Mouse (Mus musculus) liver, embryonic 11.5 days (tissue): ENCODE data around the gene Carf. TPM values are rescaled to one million over a fixed set of nuclear protein-coding genes. Genes with fewer than 3 reads are reported as not detected.

Experiments used
- ATAC-seq: fragments of 200-750 bp; cut with Nextera tagmentation; replicated peaks from 2 replicates; pipeline ENCODE4 v1.8.0; 2017; ENCODE audit warnings: moderate number of reproducible peaks, mild to moderate bottlenecking, moderate TSS enrichment, moderate library complexity; ENCODE audit not compliant: low FRiP score
- DNase-seq: peaks from one replicate; pipeline ENCODE4 v3.0.0-alpha.2; 2017; ENCODE audit warnings: low spot score
- H3K27ac ChIP-seq: fragments of 300-500 bp; sonication (generic); 2 replicates; pipeline ENCODE4 v1.5.1; 2014; ENCODE audit warnings: mild to moderate bottlenecking, low read depth, low read length, control low read depth
- H3K27me3 ChIP-seq: fragments of 300-500 bp; sonication (generic); replicated peaks from 2 replicates; pipeline ENCODE4 v1.6.1; 2014; ENCODE audit warnings: low read length, mixed read lengths; ENCODE audit not compliant: control insufficient read depth, insufficient read depth
- H3K36me3 ChIP-seq: fragments of 300-500 bp; sonication (generic); 2 replicates; pipeline ENCODE4 v1.6.1; 2014; ENCODE audit warnings: mild to moderate bottlenecking, low read length, moderate library complexity, mixed read lengths; ENCODE audit not compliant: control insufficient read depth, insufficient read depth
- H3K4me1 ChIP-seq: fragments of 300-500 bp; sonication (generic); replicated peaks from 2 replicates; pipeline ENCODE4 v1.6.1; 2014; ENCODE audit warnings: low read length, mixed read lengths; ENCODE audit not compliant: control insufficient read depth, insufficient read depth
- H3K4me2 ChIP-seq: fragments of 300-500 bp; sonication (generic); 2 replicates; pipeline ENCODE4 v1.6.1; 2014; ENCODE audit warnings: mild to moderate bottlenecking, control low read depth, moderate library complexity
- H3K4me3 ChIP-seq: fragments of 300-500 bp; sonication (generic); 2 replicates; pipeline ENCODE4 v1.5.1; 2014; ENCODE audit warnings: low read depth, low read length, control low read depth
- H3K9ac ChIP-seq: fragments of 300-500 bp; sonication (generic); 2 replicates; pipeline ENCODE4 v1.6.1; 2014; ENCODE audit warnings: low read depth, low read length, control low read depth
- H3K9me3 ChIP-seq: fragments of 300-500 bp; sonication (generic); 2 replicates; pipeline ENCODE4 v1.6.1; 2016; ENCODE audit warnings: low read length, inconsistent platforms, mixed read lengths; ENCODE audit not compliant: control insufficient read depth
- WGBS: fragments of 180-500 bp; shearing (Covaris S2); extraction: QIAGEN DNeasy Blood & Tissue Kit; methylation state at CpG from one replicate; pipeline ENCODE4 v1.1.7; 2014; 5-methylcytosine and 5-hydroxymethylcytosine counted together
- polyA plus RNA-seq: library from polyadenylated mRNA; unstranded; fragments of >200 nt; fragmentation: Nextera tagmentation; extraction: Ambion mirVana; gene quantifications from 2 replicates; pipeline ENCODE4 v1.2.1, GENCODE M21; 2014

The Carf gene
- polyA plus RNA-seq, 1 experiment from 2014 or later = 5.9 TPM

DNA sequence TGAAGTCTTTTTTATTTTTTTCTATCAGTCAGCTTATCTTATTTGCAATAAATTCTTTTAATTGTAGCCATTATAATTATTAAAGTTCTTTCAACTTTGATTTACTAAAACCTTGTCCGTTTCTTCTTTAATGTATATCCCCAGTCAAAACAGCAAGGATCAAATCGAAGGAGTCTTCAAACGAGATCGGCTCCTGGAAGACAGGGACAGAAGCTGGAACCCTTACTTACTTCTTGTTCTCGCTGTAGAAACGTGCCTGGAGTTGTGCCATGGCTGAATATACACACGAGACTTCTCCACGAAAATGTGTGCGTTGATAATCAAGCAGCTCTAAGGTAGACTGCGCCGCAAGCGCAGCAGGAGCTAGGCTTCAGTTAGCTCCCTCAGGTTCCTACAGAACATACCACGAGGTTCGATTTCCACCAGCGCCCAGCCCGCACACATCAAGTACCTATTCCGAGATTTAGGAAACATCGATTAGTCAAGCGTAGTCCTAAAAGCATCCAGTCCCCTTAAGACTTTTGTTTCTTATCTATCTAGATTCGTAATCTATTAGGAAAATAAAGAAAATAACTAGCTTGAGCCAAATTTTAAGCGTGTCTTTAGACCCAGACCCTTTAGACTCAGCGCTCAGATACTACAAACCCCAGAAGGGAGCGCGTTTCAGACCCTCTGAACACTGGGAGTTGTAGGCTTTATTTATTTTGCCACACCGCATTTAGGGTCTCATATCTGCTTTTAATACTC is 597 bp upstream of the Carf start:
- peak overlapping the region; percentile 76 for H3K4me3 ChIP-seq
- H3K27me3 ChIP-seq = no peaks in the 10 kb centered on the region
- DNase-seq = peak; percentile 62
- H3K4me1 ChIP-seq = peaks cover 3% of the 10 kb centered on the region; the same call in 1 of the 2 replicates
- H3K4me2 ChIP-seq = peak overlapping the region; percentile 79
- H3K36me3 ChIP-seq = peaks cover 10% of the 10 kb centered on the region
- H3K9me3 ChIP-seq = no peaks in the 10 kb centered on the region
- peak overlapping the region; percentile 85 for H3K9ac ChIP-seq
- peak overlapping the region; percentile 96 for H3K27ac ChIP-seq
- ATAC-seq = peak; percentile 84
- under 1% methylated on average over 25 of the region's 25 CpGs for WGBS

DNA sequence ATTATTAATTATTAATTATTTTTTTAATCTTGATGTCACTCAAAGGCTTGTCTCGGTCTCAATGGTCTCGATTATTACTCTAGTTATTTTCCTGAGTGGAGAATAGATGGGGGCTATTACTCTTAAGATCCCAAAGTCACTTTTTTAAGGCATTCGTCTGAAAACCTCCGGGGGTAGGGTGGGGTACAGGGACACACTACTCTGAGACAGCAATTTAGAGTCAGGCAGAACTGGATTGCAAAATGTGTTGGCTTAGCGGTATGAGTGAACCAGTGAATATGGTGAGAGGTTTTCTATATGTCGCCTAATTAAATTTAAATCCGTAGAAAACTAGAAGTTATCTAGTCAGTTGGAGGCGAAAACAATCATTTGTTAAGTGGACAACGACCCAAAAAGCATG is 792 bp downstream of the Carf start:
- ATAC-seq (no peak), DNase-seq (no peak)
- H3K27me3 ChIP-seq = no peaks in the 10 kb centered on the region
- H3K9ac ChIP-seq = peak overlapping the region; percentile 85
- no peaks in the 10 kb centered on the region for H3K9me3 ChIP-seq
- peaks cover 3% of the 10 kb centered on the region; the same call in 1 of the 2 replicates for H3K4me1 ChIP-seq
- 11% methylated on average over 9 of the region's 9 CpGs for WGBS
- H3K36me3 ChIP-seq = peaks cover 6% of the 10 kb centered on the region; the same call in 1 of the 2 replicates
- H3K4me2 ChIP-seq = peak overlapping the region; percentile 79
- H3K4me3 ChIP-seq = peak overlapping the region; percentile 76
- no peak overlapping the region; the same call in 1 of the 2 replicates for H3K27ac ChIP-seq

DNA sequence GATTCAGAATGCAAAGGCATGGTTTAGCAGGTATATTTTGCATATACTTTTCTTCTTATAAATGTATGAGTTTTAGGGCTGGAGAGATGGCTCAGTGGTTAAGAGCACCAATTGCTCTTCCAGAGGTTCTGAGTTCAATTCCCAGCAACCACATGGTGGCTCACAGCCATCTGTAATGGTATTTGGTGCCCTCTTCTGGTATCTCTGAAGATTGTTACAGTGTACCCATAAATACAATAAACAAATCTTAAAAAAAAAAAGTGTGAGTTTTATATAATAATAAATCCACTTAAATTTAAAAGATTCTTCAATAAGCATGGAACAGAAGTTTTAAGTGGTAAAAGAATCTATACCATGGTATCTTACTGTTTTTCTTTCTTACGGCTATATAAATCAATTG is 6.5 kb downstream of the Carf start:
- H3K4me1 ChIP-seq = no peaks in the 10 kb centered on the region
- ATAC-seq (no peak), DNase-seq (no peak)
- H3K27me3 ChIP-seq = no peaks in the 10 kb centered on the region
- H3K9ac ChIP-seq = no peak overlapping the region
- peaks cover 3% of the 10 kb centered on the region; the same call in 1 of the 2 replicates for H3K36me3 ChIP-seq
- H3K4me3 ChIP-seq = no peak overlapping the region
- H3K4me2 ChIP-seq = no peak overlapping the region
- no peak overlapping the region for H3K27ac ChIP-seq
- no peaks in the 10 kb centered on the region for H3K9me3 ChIP-seq
- 92% methylated on average over 1 of the region's 1 CpGs for WGBS

DNA sequence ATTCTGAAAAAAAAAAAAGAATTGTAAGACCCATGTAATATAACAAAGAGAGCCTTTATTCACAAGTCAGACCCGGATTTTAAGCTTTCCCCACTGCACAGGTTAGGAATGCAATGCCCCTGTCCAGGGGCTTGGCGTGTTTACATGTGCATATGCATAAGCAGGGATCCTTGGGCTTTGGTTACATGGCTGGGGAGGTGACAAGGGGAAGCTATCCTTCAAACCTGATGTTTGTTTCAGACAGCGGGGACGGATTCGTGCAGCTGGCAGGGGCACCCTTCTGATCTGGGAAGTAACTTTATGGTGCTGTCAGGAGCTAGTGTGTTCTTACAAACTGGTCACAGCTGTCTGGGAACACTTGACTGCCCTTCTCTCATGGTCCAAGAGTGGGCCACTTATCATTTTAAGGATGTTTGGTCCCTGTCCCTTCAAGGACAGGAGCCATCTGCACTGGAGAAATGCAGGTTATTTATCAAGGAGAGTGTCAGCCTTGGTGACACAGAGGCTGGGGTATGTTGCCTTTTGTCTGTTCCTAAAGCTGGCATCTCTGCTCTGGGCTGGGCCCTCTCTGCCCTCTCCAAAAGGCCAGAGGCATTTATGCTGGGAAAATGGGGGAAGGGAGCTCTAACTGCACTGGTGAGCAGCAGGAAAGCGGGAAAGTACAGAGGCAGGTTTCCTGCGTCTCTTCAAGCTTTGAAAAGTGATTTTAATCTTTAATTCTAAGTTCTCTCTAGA is 19.8 kb downstream of the Carf start:
- Histone ChIP-seq H3K9me3 (no peaks in the 10 kb centered on the region), H3K4me2 (no peak overlapping the region), H3K4me1 (no peaks in the 10 kb centered on the region), H3K9ac (no peak overlapping the region), H3K27me3 (no peaks in the 10 kb centered on the region), H3K27ac (no peak overlapping the region), H3K4me3 (no peak overlapping the region), H3K36me3 (no peaks in the 10 kb centered on the region)
- WGBS = 81% methylated on average over 7 of the region's 7 CpGs
- DNase-seq (no peak), ATAC-seq (no peak)

DNA sequence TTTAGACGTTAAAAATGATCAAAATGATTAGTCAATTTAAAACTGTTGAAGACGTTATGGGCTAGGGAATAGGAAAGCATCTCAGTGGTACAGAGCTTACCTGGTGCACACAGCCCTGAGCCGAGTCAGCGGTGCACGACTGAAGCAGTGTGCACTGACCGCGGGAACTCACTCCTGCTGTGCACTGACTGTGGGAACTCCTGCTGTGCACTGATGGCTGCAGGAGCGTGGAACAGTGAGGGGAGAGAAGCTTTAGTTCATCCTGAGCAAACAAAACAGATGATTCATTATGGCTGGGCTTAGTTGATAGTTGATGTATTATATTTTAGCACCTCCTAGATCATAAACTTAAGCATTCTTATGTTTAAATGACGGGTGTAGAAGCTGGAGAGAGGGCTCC is 39.3 kb downstream of the Carf start:
- no peak overlapping the region for H3K9ac ChIP-seq
- no peak overlapping the region for H3K27ac ChIP-seq
- H3K4me2 ChIP-seq = no peak overlapping the region
- no peak for DNase-seq
- no peaks in the 10 kb centered on the region for H3K4me1 ChIP-seq
- no peaks in the 10 kb centered on the region for H3K27me3 ChIP-seq
- no peak overlapping the region for H3K4me3 ChIP-seq
- ATAC-seq = no peak
- no peaks in the 10 kb centered on the region for H3K9me3 ChIP-seq
- no peaks in the 10 kb centered on the region; the same call in 1 of the 2 replicates for H3K36me3 ChIP-seq
- 68% methylated on average over 9 of the region's 9 CpGs for WGBS

DNA sequence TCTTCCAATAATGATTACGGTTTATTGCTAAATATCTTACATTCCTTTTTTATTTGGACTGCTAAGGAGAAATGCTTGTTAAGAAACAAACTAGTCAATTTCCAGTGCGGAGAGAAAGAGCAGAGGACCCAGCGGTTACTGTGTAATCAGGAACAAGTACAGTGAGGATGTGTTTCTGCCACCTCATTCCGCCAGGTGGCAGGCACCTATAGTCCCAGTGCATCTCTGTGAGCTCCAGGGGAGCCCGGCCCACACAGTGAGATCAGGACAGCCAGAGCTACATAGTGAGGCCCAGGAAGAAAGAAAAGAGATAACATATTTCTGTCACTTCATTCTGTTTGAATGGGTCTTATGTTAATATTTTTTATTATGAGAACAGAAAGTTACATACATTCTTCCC is 54.7 kb downstream of the Carf start:
- no peak overlapping the region for H3K27ac ChIP-seq
- no peaks in the 10 kb centered on the region for H3K36me3 ChIP-seq
- no peak overlapping the region for H3K4me3 ChIP-seq
- no peak for DNase-seq
- no peaks in the 10 kb centered on the region for H3K9me3 ChIP-seq
- H3K4me2 ChIP-seq = no peak overlapping the region
- no peak overlapping the region for H3K9ac ChIP-seq
- ATAC-seq = no peak; the same call in 1 of the 2 replicates
- WGBS = 67% methylated on average over 5 of the region's 5 CpGs
- no peaks in the 10 kb centered on the region for H3K4me1 ChIP-seq
- H3K27me3 ChIP-seq = no peaks in the 10 kb centered on the region

DNA sequence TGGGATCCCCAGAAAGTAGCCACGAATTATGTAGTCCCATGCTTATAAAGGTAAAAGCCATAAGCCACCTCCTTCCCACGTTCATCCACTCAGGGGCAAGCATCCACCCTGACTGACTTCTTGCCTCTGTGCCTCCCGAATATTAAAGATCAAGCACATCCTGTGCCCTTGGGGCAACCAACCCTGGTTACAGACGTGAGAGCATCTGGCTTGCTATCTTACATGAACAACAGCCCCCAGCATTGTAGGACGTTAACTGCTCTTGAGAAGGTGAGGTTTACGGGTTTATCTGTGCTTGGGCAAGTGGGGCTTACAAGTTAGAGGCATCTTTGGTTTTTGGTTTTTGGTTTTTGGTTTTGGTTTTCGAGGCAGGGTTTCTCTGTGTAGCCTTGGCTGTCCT is 58.6 kb downstream of the Carf start:
- ATAC-seq = no peak
- H3K9ac ChIP-seq = no peak overlapping the region
- WGBS = 69% methylated on average over 7 of the region's 7 CpGs

DNA sequence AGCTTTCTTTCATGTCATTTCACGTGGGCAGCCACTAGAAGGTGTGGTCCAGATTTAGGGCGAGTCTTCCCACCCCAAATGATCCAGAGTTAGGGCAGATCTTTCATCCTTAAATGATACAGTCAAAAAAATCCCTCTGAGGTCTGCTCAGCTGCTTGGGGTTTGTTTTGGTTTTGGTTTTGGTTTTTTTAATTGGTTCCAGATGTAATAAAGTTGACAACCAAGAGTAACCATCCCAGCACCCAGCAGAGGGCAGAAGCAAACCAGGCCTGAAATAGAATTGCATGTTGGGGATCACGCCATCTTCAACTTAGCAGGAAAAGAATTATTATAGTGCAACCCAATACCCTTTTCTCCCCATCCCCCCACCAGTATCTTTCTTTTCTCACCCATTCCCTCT is 60.4 kb downstream of the Carf start:
- Histone ChIP-seq H3K4me2 (no peak overlapping the region), H3K9me3 (no peaks in the 10 kb centered on the region), H3K27ac (no peak overlapping the region), H3K27me3 (no peaks in the 10 kb centered on the region), H3K4me1 (no peaks in the 10 kb centered on the region), H3K9ac (no peak overlapping the region), H3K36me3 (no peaks in the 10 kb centered on the region), H3K4me3 (no peak overlapping the region)
- 49% methylated on average over 3 of the region's 3 CpGs for WGBS
- DNase-seq = no peak
- ATAC-seq = no peak

More for the DNA sequence above, 58.6 kb downstream of the Carf start:
- H3K27me3 ChIP-seq = no peaks in the 10 kb centered on the region
- H3K4me2 ChIP-seq = no peak overlapping the region
- no peaks in the 10 kb centered on the region for H3K9me3 ChIP-seq
- DNase-seq = no peak
- H3K4me3 ChIP-seq = no peak overlapping the region
- no peaks in the 10 kb centered on the region for H3K4me1 ChIP-seq
- no peaks in the 10 kb centered on the region for H3K36me3 ChIP-seq
- no peak overlapping the region for H3K27ac ChIP-seq
